Mouse (Mus musculus) A20 (cell line): ENCODE results near the gene Zfp746.
A peak's percentile ranks its signal among the peaks of the same experiment; 100 is the strongest.

ENCODE experiments used
- DNase-seq: peaks from one replicate; pipeline ENCODE4 v3.0.0-alpha.2; 2011; ENCODE audit warnings: low read depth, low spot score

Gene Zfp746

GRCm38 (mm10) chr6:48047450-48048351 is 38.7 kb downstream of the Zfp746 start:
- peak; percentile 69 for DNase-seq

GRCm38 (mm10) chr6:48047114-48047449 is 39.3 kb downstream of the Zfp746 start:
- no peak for DNase-seq

- no peak for DNase-seq
These were observed 53.7 kb downstream of the Zfp746 start for GRCm38 (mm10) chr6:48032661-48033060.

- DNase-seq: peak; percentile 76
These were observed 60.3 kb downstream of the Zfp746 start for GRCm38 (mm10) chr6:48025905-48026660.

DNA sequence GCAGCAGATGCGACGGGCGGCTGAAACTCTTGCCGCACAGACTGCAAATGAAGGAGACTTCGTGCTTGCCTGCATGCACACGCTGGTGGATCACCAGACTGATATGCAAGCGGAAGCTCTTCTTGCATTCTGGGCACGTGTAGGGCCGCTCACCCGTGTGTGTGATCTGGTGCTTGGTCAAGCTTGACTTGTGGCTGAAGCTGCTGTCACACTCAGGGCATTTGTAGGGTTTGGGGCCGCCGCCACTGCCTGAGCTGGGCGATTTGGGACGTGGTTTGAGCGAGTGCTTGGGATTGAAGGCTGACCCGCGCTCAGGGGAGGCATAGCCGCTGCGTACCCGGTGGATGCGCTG is 61.4 kb downstream of the Zfp746 start:
- peak; percentile 87 for DNase-seq

GRCm38 (mm10) chr6:48024330-48024993 is 61.9 kb downstream of the Zfp746 start:
- DNase-seq: peak; percentile 94

- no peak for DNase-seq
These were observed 63.7 kb downstream of the Zfp746 start for GRCm38 (mm10) chr6:48022672-48023071.

- no peak for DNase-seq
These were observed 64.7 kb downstream of the Zfp746 start for GRCm38 (mm10) chr6:48021678-48022077.

DNA sequence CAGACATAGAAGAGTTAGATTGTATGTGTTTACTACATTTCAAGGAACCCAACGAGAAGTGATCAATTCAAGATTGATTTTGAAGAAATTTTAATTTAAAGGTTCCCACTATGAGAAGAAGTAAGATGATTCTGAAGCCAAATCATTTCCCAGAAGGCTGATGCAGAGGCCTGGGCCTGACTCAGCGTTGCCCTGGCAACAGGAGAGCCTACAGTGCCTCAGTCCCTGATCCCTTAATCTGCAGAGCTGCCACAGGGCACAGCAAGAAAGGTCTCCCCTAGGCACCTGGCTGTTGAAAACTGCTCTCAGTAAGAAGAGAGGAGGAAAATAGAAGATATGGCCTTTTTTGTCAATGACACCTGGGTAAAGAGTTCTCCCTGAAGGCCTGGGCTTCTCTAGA is 66.4 kb downstream of the Zfp746 start:
- no peak for DNase-seq

- no peak for DNase-seq
These were observed 69.6 kb downstream of the Zfp746 start for GRCm38 (mm10) chr6:48016841-48017240.

DNA sequence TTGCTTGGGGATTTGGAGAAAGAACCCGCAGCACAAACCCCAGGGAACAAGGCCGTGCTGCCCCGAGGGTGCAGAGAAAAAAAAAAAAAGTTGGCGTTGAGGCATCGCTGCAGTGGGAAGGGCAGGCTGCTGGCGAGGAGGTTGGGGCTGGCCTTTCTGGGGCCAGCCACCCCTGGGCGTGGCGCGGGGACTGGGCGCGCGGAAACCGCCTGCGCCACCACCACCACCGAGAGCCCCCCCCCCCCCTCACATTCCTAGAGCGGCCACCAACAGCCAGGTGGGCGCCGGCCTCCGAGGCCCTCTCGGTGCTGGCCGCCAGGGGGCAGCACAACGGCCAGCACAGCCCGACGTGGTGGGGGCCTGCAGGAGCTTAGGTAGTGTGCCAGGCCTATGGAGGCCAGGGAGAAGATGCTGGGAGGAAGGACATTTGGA is 70.3 kb downstream of the Zfp746 start:
- DNase-seq: peak; percentile 80
